Mouse (Mus musculus) liver, adult 2 months (tissue): ENCODE results near the gene Gm17359.

Source experiments
- CTCF ChIP-seq: fragments of 200-500 bp; IDR thresholded peaks from 2 replicates; pipeline ENCODE4 v1.5.1; 2011; ENCODE audit warnings: low read depth, low read length, control low read depth
- POLR2A ChIP-seq: fragments of 200-500 bp; IDR thresholded peaks from 2 replicates; pipeline ENCODE4 v1.6.1; 2011; ENCODE audit warnings: low read length, control low read depth; ENCODE audit not compliant: insufficient read depth; ENCODE audit errors: extremely low read depth

DNA sequence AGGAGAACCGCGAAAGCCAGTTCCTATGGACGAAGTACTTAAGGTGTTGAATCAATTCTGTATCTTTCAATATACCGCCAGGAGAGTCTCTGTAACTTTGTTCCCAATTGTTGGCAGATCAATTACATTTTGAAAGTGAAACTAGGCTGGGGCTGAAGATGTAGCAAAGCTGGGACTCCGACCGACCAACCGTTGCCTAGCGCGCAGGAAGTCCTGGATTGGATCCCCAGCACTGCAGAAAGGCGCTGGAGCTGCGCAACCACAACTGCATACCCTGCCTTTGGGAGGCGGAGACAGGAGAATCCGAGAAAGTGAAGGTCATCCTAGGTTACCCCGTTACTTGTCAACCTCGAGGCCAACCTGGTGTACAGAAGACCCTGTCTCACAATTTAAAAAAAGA lies 37.1 kb upstream of the Gm17359 start:
- no peak for TF ChIP-seq CTCF
- TF ChIP-seq POLR2A, result no peak
